Mouse (Mus musculus) CH12.LX (cell line): ENCODE results near the gene Npnt.
A peak's percentile ranks its signal among the peaks of the same experiment; 100 is the strongest.

Source experiments
- CHD1 ChIP-seq: IDR thresholded peaks from 2 replicates; pipeline ENCODE4 v1.6.1; 2012; ENCODE audit warnings: low read depth, low read length, improper control_type of control experiment, inconsistent platforms
- CTCF ChIP-seq, 2 experiments: IDR thresholded peaks in 1 of 2; conservative IDR thresholded peaks in 1 of 2; 2 replicates each; pipeline ENCODE4 v1.5.1; 2011 to 2012; ENCODE audit warnings: low read depth in 2 of 2, low read length in 2 of 2, improper control_type of control experiment in 1 of 2, inconsistent platforms in 1 of 2, mild to moderate bottlenecking in 1 of 2, moderate library complexity in 1 of 2
- EP300 ChIP-seq: IDR thresholded peaks from 2 replicates; pipeline ENCODE4 v1.6.1; 2011; ENCODE audit warnings: low read length, improper control_type of control experiment
- MAFK ChIP-seq: IDR thresholded peaks from 2 replicates; pipeline ENCODE4 v1.6.1; 2011; ENCODE audit warnings: low read length, improper control_type of control experiment; ENCODE audit not compliant: insufficient replicate concordance
- MAX ChIP-seq: IDR thresholded peaks from 2 replicates; pipeline ENCODE4 v1.6.1; 2011; ENCODE audit warnings: low read length, improper control_type of control experiment
- NRF1 ChIP-seq: IDR thresholded peaks from 2 replicates; pipeline ENCODE4 v1.6.1; 2014; ENCODE audit warnings: low read depth, mild to moderate bottlenecking, inconsistent platforms, low read length, improper control_type of control experiment, moderate library complexity
- POLR2A ChIP-seq: IDR thresholded peaks from 2 replicates; pipeline ENCODE4 v1.6.1; 2011; ENCODE audit warnings: low read depth, mild to moderate bottlenecking, improper control_type of control experiment, low read length
- POLR2AphosphoS2 ChIP-seq: IDR thresholded peaks from 2 replicates; pipeline ENCODE4 v1.6.1; 2011; ENCODE audit warnings: low read depth, low read length, improper control_type of control experiment
- RAD21 ChIP-seq: IDR thresholded peaks from 2 replicates; pipeline ENCODE4 v1.6.1; 2011; ENCODE audit warnings: low read depth, mild to moderate bottlenecking, low read length, improper control_type of control experiment, moderate library complexity
- TCF12 ChIP-seq: IDR thresholded peaks from 2 replicates; pipeline ENCODE4 v1.6.1; 2014; ENCODE audit warnings: low read depth, mild to moderate bottlenecking, inconsistent platforms, low read length, improper control_type of control experiment
- UBTF ChIP-seq: IDR thresholded peaks from 2 replicates; pipeline ENCODE4 v1.6.1; 2012; ENCODE audit warnings: low read depth, mild to moderate bottlenecking, inconsistent platforms, low read length, improper control_type of control experiment, moderate library complexity
- USF1 ChIP-seq: IDR thresholded peaks from 2 replicates; pipeline ENCODE4 v1.6.1; 2014; ENCODE audit warnings: low read depth, mild to moderate bottlenecking, inconsistent platforms, low read length, improper control_type of control experiment
- ZC3H11A ChIP-seq: IDR thresholded peaks from 2 replicates; pipeline ENCODE4 v1.6.1; 2012; ENCODE audit warnings: low read depth, mild to moderate bottlenecking, inconsistent platforms, low read length, improper control_type of control experiment
- ZMIZ1 ChIP-seq: IDR thresholded peaks from 2 replicates; pipeline ENCODE4 v1.6.1; 2012; ENCODE audit warnings: low read depth, mild to moderate bottlenecking, inconsistent platforms, low read length, improper control_type of control experiment

DNA sequence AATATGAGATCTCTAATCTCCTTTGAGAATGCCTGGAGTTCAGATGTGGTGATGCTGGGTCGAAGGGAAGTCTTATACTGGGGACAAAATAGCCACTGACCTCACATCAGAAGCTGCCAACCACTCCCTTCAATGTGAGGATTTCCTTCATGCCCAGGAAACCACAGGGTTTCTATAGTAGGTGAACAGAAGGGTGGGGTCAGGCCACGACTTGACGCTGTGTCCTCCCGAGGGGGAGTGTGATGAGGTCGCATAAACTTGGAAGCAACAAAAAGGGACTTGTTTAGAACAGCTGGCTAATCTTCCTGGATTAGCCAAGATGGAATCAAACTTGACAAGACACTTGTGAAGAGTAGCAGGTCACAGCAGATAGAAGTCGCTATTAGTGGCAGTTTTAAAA lies 76.8 kb downstream of the Npnt start:
- peak; percentile 62; the same call in 1 of the 2 replicates for TF ChIP-seq MAFK
- no peak for TF ChIP-seq NRF1
- TF ChIP-seq EP300, result peak; percentile 77
- no peak for TF ChIP-seq POLR2A
- TF ChIP-seq ZMIZ1, result no peak
- TF ChIP-seq CTCF (conservative IDR thresholded peaks at IDR 0.05 in 1 of 2, IDR thresholded peaks at IDR 0.05 in 1 of 2; ENCODE audit: low read depth in 2 of 2, low read length in 2 of 2), result no peak
- TF ChIP-seq USF1, result no peak
- no peak for TF ChIP-seq UBTF
- no peak for TF ChIP-seq ZC3H11A
- TF ChIP-seq POLR2AphosphoS2, result no peak
- TF ChIP-seq TCF12, result 0 out of 2 replicates have a peak, but pooled peaks have one; percentile 46
- peak; percentile 60 for TF ChIP-seq MAX
- TF ChIP-seq RAD21, result no peak
- TF ChIP-seq CHD1, result no peak
